Mouse (Mus musculus) ovary, postnatal 14 days (tissue): ENCODE data around the gene Pank2.
"Not testable (repeated sequence)": the region's sequence is repeated elsewhere in the genome, so short reads cannot be mapped to it uniquely, and the experiment has no call there.

Source experiments
- DNase-seq: peaks from one replicate; pipeline ENCODE4 v3.0.0; 2022; ENCODE audit warnings: low spot score

Pank2 gene

GRCm38 (mm10) chr2:131260544-131261307 is 1.6 kb upstream of the Pank2 start:
- DNase-seq: no peak

GRCm38 (mm10) chr2:131261481-131262212 is 648 bp upstream of the Pank2 start:
- DNase-seq: no peak

GRCm38 (mm10) chr2:131262680-131263670 is 680 bp downstream of the Pank2 start:
- peak; percentile 33 for DNase-seq

- DNase-seq: no peak
Observed at GRCm38 (mm10) chr2:131264027-131264426, 1.7 kb downstream of the Pank2 start.

- DNase-seq: no peak
Observed at GRCm38 (mm10) chr2:131265056-131265455, 2.8 kb downstream of the Pank2 start.

- DNase-seq: no peak
Observed at GRCm38 (mm10) chr2:131275493-131275892, 13.2 kb downstream of the Pank2 start.

GRCm38 (mm10) chr2:131276722-131277121 is 14.4 kb downstream of the Pank2 start:
- no peak for DNase-seq

- DNase-seq: no peak
Observed at GRCm38 (mm10) chr2:131281596-131281995, 19.3 kb downstream of the Pank2 start.

GRCm38 (mm10) chr2:131286276-131286675 is 24.0 kb downstream of the Pank2 start:
- DNase-seq: no peak

- no peak for DNase-seq
Observed at GRCm38 (mm10) chr2:131290669-131291068, 28.4 kb downstream of the Pank2 start.

- DNase-seq: no peak
Observed at GRCm38 (mm10) chr2:131296746-131297261, 34.5 kb downstream of the Pank2 start.

GRCm38 (mm10) chr2:131298674-131299073 is 36.4 kb downstream of the Pank2 start:
- DNase-seq: not testable (repeated sequence)

GRCm38 (mm10) chr2:131300485-131300884 is 38.2 kb downstream of the Pank2 start:
- no peak for DNase-seq

- DNase-seq: no peak
Observed at GRCm38 (mm10) chr2:131301635-131302034, 39.3 kb downstream of the Pank2 start.

GRCm38 (mm10) chr2:131304497-131304896 is 42.2 kb downstream of the Pank2 start:
- no peak for DNase-seq

- not testable (repeated sequence) for DNase-seq
Observed at GRCm38 (mm10) chr2:131305226-131305625, 42.9 kb downstream of the Pank2 start.

GRCm38 (mm10) chr2:131307391-131307790 is 45.1 kb downstream of the Pank2 start:
- DNase-seq: no peak

- DNase-seq: no peak
Observed at GRCm38 (mm10) chr2:131307822-131308221, 45.5 kb downstream of the Pank2 start.

GRCm38 (mm10) chr2:131309296-131309695 is 47.0 kb downstream of the Pank2 start:
- no peak for DNase-seq

GRCm38 (mm10) chr2:131316167-131316566 is 53.9 kb downstream of the Pank2 start:
- DNase-seq: no peak

GRCm38 (mm10) chr2:131319401-131319800 is 57.1 kb downstream of the Pank2 start:
- no peak for DNase-seq

GRCm38 (mm10) chr2:131321192-131321591 is 58.9 kb downstream of the Pank2 start:
- DNase-seq: not testable (repeated sequence)
